Mouse (Mus musculus): ENCODE results near the gene Camk2d.

DNA sequence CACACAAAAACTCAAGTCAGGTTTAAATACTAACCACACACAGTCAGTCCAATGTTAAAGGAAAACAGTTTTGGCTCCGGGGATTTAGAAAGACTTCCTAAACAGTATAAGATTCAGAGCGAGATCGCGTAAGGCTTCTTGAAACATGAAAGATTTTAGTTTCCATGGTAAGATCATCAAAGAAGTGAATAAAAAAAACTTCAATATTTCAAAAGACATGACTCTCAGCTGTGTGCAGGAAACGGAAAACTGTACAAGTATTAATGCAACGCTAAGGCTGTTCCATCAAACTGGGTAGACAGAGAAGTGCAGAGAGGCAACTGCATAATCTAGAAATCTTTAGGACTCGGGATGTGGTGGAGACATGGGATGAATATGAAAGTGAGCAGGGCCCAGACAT lies 6.5 kb upstream of the Camk2d start:
- TF ChIP-seq CTCF (IDR thresholded peaks at IDR 0.05; ENCODE audit: low read depth, low read length): no peak
- TF ChIP-seq POLR2AphosphoS5 (IDR thresholded peaks at IDR 0.05; ENCODE audit: insufficient replicate concordance, low read depth, low read length): no peak
- no peak for TF ChIP-seq GATA1 (IDR thresholded peaks at IDR 0.05; ENCODE audit: borderline replicate concordance, low read length)
- no peak for TF ChIP-seq TAL1 (conservative IDR thresholded peaks at IDR 0.05; ENCODE audit: low read depth, low read length)

Measured in G1E (cell line).